Mouse (Mus musculus) liver, embryonic 14.5 days (tissue): ENCODE measurements around the gene L1td1.

ENCODE experiments used
- CTCF ChIP-seq: IDR thresholded peaks from 2 replicates; pipeline ENCODE4 v1.5.1; 2016; ENCODE audit warnings: antibody characterized with exemption, low read depth, control low read depth
- EP300 ChIP-seq: IDR thresholded peaks from 2 replicates; pipeline ENCODE4 v1.6.1; 2016; ENCODE audit warnings: antibody characterized with exemption, low read depth

- no peak for TF ChIP-seq CTCF
- TF ChIP-seq EP300 = no peak
These were observed 26.4 kb upstream of the L1td1 start for GRCm38 (mm10) chr4:98700156-98700555.
